Mouse (Mus musculus) Patski (cell line): ENCODE results near the gene Akr1c14. TPM values are rescaled to one million over a fixed set of nuclear protein-coding genes. Genes with fewer than 3 reads are reported as not detected.
"Not testable (repeated sequence)": the region's sequence is repeated elsewhere in the genome, so short reads cannot be mapped to it uniquely, and the experiment has no call there.

Experiments used
- ATAC-seq: fragments of 100-300 bp; one replicate; pipeline ENCODE4 v1.8.0; 2021
- CTCF ChIA-PET: fragments of 350-600 bp; sonication (Branson Sonifier 250); formaldehyde crosslinking; loops from one replicate; lab custom pipeline; 2022; ENCODE audit warnings: inconsistent platforms; lab: Charles Lee
- POLR2A ChIA-PET: fragments of 350-600 bp; sonication (Branson Sonifier 250); formaldehyde crosslinking; loops from one replicate; lab custom pipeline; 2022; ENCODE audit warnings: antibody characterized with exemption, inconsistent platforms; lab: Charles Lee
- DNase-seq: peaks from one replicate; pipeline ENCODE4 v3.0.0-alpha.2; 2011; ENCODE audit warnings: low read depth, low spot score
- H3K27me3 ChIP-seq: fragments of 371-371 bp; one replicate; pipeline ENCODE4 v1.5.1; 2021
- CTCF ChIP-seq: fragments of 100-300 bp; IDR thresholded peaks from one replicate; pipeline ENCODE4 v1.5.1; 2021
- in situ Hi-C: fragments of 300-500 bp; cut with MboI; formaldehyde crosslinking; loops from 3 replicates; pipeline ENCODE4 v1.11.1; 2018; ENCODE audit warnings: low pct_unique_long_range_greater_than_20kb, mixed read lengths
- polyA plus RNA-seq: library from polyadenylated mRNA; unstranded; gene quantifications from one replicate; pipeline ENCODE4 v1.2.3, GENCODE M21; 2021

Akr1c14 gene
- polyA plus RNA-seq, 1 experiment from 2014 or later, result 2.2 TPM

DNA sequence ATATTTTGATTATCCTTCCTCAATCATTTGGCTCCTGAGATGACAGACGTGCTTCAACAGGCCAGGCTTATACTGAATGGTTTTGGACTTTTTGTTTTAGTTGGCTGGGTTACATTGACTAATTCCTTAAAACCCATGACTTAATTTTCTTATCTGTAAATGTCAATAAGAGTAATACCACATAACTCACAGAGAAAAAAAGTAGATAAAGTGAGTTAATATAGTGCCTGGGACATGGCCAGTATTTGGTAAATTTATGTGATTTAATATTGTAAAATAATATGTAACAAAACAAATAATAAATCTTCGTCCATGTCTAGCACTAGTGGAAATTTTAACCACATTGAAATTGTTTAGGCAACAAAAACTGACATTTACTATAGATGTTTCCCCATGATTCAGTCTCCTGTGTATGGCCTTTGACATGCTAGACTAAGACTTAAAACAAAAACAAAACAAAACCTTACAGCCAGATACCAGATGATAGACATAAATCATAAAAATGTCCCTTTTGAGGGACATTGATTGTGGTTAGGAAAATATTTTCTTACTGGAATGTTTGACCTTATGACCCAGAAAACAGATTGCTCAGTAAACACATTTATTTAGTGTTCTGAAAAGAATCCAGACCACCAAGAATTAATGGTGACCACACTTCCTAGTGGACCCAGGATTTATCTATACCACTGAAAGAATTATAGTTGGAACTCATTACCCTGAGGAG is 70.5 kb downstream of the Akr1c14 start:
- no peak for TF ChIP-seq CTCF
- in situ Hi-C loops, result loop anchor here (25.0 kb wide), 1 partner anchor 493 kb away; the partner anchor contains the start of gene Akr1e1
- ChIA-PET CTCF (no interaction called here), POLR2A (no interaction called here)
- H3K27me3 ChIP-seq, result no peaks in the 10 kb centered on the region
- no peak for DNase-seq
- no peak for ATAC-seq

DNA sequence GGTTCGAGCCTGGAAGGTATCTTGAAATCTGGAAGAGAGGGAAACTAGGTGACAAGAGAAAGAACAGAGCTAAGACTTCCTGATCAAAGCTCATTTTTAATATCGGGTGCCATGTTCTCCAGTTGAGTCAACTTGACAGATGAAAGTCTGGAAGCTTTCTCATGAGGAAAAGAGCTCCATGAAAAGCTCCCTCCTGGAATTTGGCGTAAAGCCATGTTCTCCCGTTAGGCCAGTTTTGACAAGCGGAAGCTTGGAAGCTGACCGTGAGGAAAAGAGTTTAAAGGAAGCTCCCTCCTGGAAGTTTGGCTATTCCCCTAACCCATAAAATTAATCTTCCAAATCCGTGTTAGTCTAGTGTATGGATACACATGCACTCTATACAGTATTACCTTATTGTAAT is 74.3 kb downstream of the Akr1c14 start:
- DNase-seq (no peak), ATAC-seq (no peak)
- CTCF ChIA-PET, result no interaction called here
- in situ Hi-C loops, result loop anchor here (25.0 kb wide), 1 partner anchor 489 kb away; the partner anchor contains the start of gene Akr1e1
- POLR2A ChIA-PET, result no interaction called here
- H3K27me3 ChIP-seq, result no peaks in the 10 kb centered on the region
- TF ChIP-seq CTCF, result no peak

DNA sequence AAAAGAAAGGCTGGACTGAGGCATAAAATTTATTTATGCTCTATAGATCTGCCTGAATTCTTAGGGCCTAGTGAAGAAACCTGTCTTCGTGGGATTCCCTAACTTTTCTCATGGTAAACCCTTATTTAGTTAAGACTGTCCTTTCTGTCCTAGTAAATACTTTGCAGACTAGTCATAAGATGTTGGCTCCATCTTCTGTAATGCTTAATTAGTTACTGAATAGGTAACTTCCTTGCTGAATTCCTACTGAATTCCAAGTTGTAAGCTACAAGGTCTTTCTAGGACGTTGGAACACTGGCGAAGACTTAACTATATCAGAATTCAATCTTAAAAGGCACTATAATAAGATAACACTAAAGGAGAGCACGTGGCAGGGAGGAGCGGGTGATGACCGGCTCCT is 75.7 kb downstream of the Akr1c14 start:
- POLR2A ChIA-PET, ATAC-seq, CTCF ChIA-PET, DNase-seq, H3K27me3 ChIP-seq: not testable (repeated sequence)
- in situ Hi-C loops, result loop anchor here (25.0 kb wide), 1 partner anchor 488 kb away; the partner anchor contains the start of gene Akr1e1

DNA sequence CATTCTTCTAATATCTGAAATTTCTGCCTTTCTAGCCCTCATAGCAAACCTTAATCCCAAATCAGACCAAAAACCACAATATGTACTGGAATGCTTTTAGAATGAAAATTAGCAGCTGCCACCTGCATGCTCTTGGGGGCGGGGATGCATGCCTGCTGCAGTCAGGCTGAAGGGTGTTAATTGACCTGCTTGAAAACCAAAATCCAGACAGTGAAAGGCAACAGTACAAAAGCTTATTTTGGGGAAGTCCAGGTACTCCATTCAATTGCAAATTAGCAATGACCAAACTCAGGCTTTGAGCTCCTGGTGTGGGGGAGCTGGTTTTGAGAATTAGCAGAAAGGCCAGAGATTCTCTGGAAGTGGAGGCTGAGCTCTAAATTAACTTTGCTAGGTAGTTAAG is 77.0 kb downstream of the Akr1c14 start:
- CTCF ChIA-PET, POLR2A ChIA-PET, in situ Hi-C loops, ATAC-seq, H3K27me3 ChIP-seq: not testable (repeated sequence)
- DNase-seq, result peak; percentile 4

DNA sequence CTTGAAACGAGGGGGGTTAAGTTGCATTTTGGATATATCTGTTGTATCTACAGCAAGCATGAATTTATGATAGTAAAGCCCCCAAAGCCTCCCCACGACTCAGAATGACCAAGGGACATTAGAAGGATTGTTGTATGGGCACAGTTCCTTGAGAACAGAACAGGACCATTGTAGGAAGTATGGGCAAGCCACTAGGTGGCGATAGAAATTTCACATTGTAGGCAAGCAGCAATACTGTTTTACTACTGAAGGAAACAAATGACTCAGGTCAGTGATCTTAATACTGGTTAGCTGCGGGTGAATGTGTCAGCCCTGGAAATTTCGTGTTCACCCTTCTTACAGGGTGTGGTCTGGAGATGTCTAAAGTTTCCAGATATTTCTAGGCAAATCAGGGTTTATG is 80.3 kb downstream of the Akr1c14 start:
- in situ Hi-C loops, result no loop called here
- CTCF ChIA-PET, result interaction anchor here (0.6 to 1.1 kb wide), 4 partner anchors 10 to 104 kb away, joined by 3 to 4 read pairs (median 3); no protein-coding TSS in a partner anchor

DNA sequence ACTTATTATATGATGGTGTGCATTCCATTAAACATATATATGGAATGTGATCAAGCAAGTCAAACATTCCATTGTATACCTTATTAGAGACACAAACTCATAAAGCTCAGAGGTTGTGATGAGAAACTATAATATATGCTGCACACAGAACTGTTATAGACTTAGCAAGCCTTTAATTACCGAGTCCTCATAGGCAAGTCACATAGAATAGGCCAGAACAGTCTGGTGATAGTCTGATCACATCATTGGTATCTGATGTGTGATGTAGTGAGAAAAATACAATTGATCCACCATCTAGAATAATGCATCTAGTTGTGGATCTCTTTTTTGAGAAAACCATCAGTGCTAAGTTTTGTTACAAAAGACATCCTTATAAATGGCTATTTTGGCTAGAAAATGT is 82.5 kb downstream of the Akr1c14 start:
- in situ Hi-C loops, result loop anchor here (5.0 kb wide), 2 partner anchors 56 to 151 kb away; no protein-coding TSS in a partner anchor
- CTCF ChIA-PET, result no interaction called here
- TF ChIP-seq CTCF, result no peak
- ATAC-seq (no peak), DNase-seq (no peak)
- H3K27me3 ChIP-seq, result no peaks in the 10 kb centered on the region
- POLR2A ChIA-PET, result no interaction called here

More for the DNA sequence above, 80.3 kb downstream of the Akr1c14 start:
- DNase-seq (peak; percentile 1), ATAC-seq (peak; percentile 86)
- H3K27me3 ChIP-seq, result no peaks in the 10 kb centered on the region
- TF ChIP-seq CTCF, result peak; percentile 71
- POLR2A ChIA-PET, result no interaction called here

DNA sequence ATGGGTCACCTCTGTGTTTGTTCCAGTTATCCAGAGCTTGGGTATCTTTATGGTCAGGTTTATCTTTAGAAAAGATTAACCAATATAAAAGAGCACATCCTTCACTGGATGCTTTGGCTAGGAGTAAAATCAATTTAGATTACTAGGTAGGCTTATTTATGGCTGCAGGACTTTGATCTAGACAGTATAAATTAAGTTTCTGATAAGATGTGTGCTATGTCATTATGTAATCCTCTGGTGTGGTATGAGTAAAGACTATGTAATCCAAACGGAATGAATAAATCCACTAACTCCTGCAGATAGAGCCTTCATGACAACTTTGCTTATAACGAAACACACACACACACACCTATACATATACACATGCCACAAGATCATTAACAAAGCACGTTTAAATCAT is 82.9 kb downstream of the Akr1c14 start:
- ATAC-seq, result no peak
- ChIA-PET POLR2A (no interaction called here), CTCF (no interaction called here)
- no peak for DNase-seq
- no peaks in the 10 kb centered on the region for H3K27me3 ChIP-seq
- in situ Hi-C loops, result loop anchor here (5.0 kb wide), 2 partner anchors 56 to 151 kb away; no protein-coding TSS in a partner anchor
- TF ChIP-seq CTCF, result no peak

DNA sequence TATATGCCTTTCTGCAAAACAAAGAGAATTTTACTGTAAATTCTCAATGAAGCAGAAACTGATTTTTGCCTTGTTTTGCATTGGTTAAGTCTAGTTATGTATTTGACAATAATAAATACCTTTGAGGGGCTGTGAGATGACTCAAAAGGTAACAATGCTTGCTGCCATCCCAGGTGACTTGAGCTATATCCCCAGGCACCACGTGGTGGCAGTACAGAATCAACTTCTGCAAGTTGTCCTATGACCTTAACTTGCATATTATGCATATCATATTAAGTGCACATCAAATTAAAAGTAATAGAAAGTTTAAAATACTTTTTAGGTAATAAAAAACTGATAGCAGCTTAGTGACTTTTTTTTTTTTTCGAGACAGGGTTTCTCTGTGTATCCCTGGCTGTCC is 84.3 kb downstream of the Akr1c14 start:
- ATAC-seq (no peak), DNase-seq (no peak)
- H3K27me3 ChIP-seq, result no peaks in the 10 kb centered on the region
- POLR2A ChIA-PET, result no interaction called here
- TF ChIP-seq CTCF, result peak; percentile 61
- in situ Hi-C loops, result loop anchor here (5.0 kb wide), 2 partner anchors 54 to 149 kb away; no protein-coding TSS in a partner anchor
- CTCF ChIA-PET, result no interaction called here

Other genes starting within 250 kb of the Akr1c14 start
- gene Calml3, start 244.7 kb upstream of the Akr1c14 start, polyA plus RNA-seq, result 0.15 TPM
- gene Calm4, start 211.3 kb upstream of the Akr1c14 start, polyA plus RNA-seq, result not detected
- not detected for gene Calm5, start 194.8 kb upstream of the Akr1c14 start, polyA plus RNA-seq
- 319 TPM for gene Net1, start 130.8 kb upstream of the Akr1c14 start, polyA plus RNA-seq
- not detected for gene Tubal3, start 130.7 kb upstream of the Akr1c14 start, polyA plus RNA-seq
- gene Ucn3, start 103.7 kb upstream of the Akr1c14 start, polyA plus RNA-seq, result not detected
- gene Akr1c18, start 101.6 kb downstream of the Akr1c14 start, polyA plus RNA-seq, result 0.49 TPM
- 46.1 TPM for gene Akr1c13, start 142.1 kb downstream of the Akr1c14 start, polyA plus RNA-seq
- 3.7 TPM for gene Akr1c19, start 179.7 kb downstream of the Akr1c14 start, polyA plus RNA-seq
- 4.1 TPM for gene Akr1c12, start 230.4 kb downstream of the Akr1c14 start, polyA plus RNA-seq